Mouse (Mus musculus): ENCODE measurements around the gene Gpr27.

DNA sequence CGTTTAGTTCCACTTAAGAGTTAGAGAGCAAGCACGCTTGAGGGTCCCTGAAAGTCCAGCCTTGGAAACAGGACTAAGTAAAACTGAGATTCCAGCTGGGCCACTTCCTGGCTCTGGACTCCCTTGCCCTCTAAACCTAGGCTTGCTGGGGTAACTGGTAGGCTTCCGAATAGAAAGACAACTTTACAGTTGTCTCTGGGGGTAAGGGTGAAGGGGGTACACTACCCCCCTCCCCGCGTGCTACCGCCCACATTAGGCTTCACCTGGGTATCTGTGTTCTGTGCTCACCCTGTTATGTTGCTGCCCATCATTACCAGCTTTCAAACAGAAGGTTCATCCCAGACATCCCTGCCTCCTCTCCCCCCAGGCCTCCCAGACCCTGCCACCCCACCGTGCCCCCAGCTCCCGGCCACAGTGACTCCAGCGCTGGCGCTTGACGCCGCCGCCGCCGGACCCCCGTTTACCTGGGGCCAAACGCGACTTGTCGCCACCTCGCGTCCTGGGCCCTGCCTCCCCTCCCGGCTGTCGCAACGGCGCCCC is 743 bp upstream of the Gpr27 start:
- TF ChIP-seq CTCF (IDR thresholded peaks at IDR 0.05) (no peak), EP300 (IDR thresholded peaks at IDR 0.05) (no peak)

Measured in lung, postnatal 0 days (tissue).